Mouse (Mus musculus): Measurements from ENCODE around the gene Gpank1. TPM values are rescaled to one million over a fixed set of nuclear protein-coding genes. Genes with fewer than 3 reads are reported as not detected.
"Not testable (repeated sequence)": the region's sequence is repeated elsewhere in the genome, so short reads cannot be mapped to it uniquely, and the experiment has no call there.

Gene Gpank1
- polyA plus RNA-seq, 1 experiment: 29.1 TPM

GRCm38 (mm10) chr17:35111774-35112173 is 9.5 kb upstream of the Gpank1 start:
- H3K4me1 ChIP-seq (ENCODE audit: control insufficient read depth, insufficient read depth, low read length): no peaks in the 10 kb centered on the region
- H3K4me3 ChIP-seq (ENCODE audit: insufficient read depth, low read length): no peak overlapping the region

GRCm38 (mm10) chr17:35115046-35116019 is 5.9 kb upstream of the Gpank1 start, which contains the start of gene Ly6g5b:
Gene Ly6g5b, minus strand, starts transcription at chr17:35115428.
- TF ChIP-seq CTCF (IDR thresholded peaks at IDR 0.05; ENCODE audit: low read depth, low read length): peak; percentile 19; the same call in 1 of the 2 replicates
- TF ChIP-seq POLR2A (IDR thresholded peaks at IDR 0.05; ENCODE audit: borderline replicate concordance, low read depth, low read length): no peak
- H3K4me1 ChIP-seq (ENCODE audit: control insufficient read depth, insufficient read depth, low read length): peaks cover 4% of the 10 kb centered on the region; the same call in 1 of the 2 replicates
- no peak within 1 kb of the TSS for H3K4me3 ChIP-seq (ENCODE audit: insufficient read depth, low read length)
- H3K27ac ChIP-seq (ENCODE audit: insufficient read depth, low read depth, low read length): no peak within 1 kb of the TSS

More at GRCm38 (mm10) chr17:35111774-35112173, 9.5 kb upstream of the Gpank1 start:
- no peak for TF ChIP-seq CTCF (IDR thresholded peaks at IDR 0.05; ENCODE audit: low read depth, low read length)
- no peak for TF ChIP-seq POLR2A (IDR thresholded peaks at IDR 0.05; ENCODE audit: borderline replicate concordance, low read depth, low read length)
- H3K27ac ChIP-seq (ENCODE audit: insufficient read depth, low read depth, low read length): no peak overlapping the region

GRCm38 (mm10) chr17:35120745-35121142 is 511 bp upstream of the Gpank1 start:
- no peak for TF ChIP-seq CTCF (IDR thresholded peaks at IDR 0.05; ENCODE audit: low read depth, low read length)
- no peak for TF ChIP-seq POLR2A (IDR thresholded peaks at IDR 0.05; ENCODE audit: borderline replicate concordance, low read depth, low read length)
- Histone ChIP-seq H3K4me1 (ENCODE audit: control insufficient read depth, insufficient read depth, low read length) (peaks cover 15% of the 10 kb centered on the region), H3K27ac (ENCODE audit: insufficient read depth, low read depth, low read length) (peak overlapping the region; percentile 44; the same call in 1 of the 2 replicates), H3K4me3 (ENCODE audit: insufficient read depth, low read length) (peak overlapping the region; percentile 85)

- TF ChIP-seq POLR2A (IDR thresholded peaks at IDR 0.05; ENCODE audit: borderline replicate concordance, low read depth, low read length) (no peak), CTCF (IDR thresholded peaks at IDR 0.05; ENCODE audit: low read depth, low read length) (no peak)
- Histone ChIP-seq H3K4me1 (ENCODE audit: control insufficient read depth, insufficient read depth, low read length) (peaks cover 15% of the 10 kb centered on the region), H3K27ac (ENCODE audit: insufficient read depth, low read depth, low read length) (peak within 1 kb of the TSS; percentile 65), H3K4me3 (ENCODE audit: insufficient read depth, low read length) (peak within 1 kb of the TSS; percentile 85)
These were observed 632 bp downstream of the Gpank1 start, which contains the start of gene Csnk2b for GRCm38 (mm10) chr17:35121871-35122303. Gene Csnk2b, minus strand, starts transcription at chr17:35122053.

GRCm38 (mm10) chr17:35123287-35123686 is 2.0 kb downstream of the Gpank1 start:
- not testable (repeated sequence) for H3K27ac ChIP-seq (ENCODE audit: insufficient read depth, low read depth, low read length); H3K4me3 ChIP-seq (ENCODE audit: insufficient read depth, low read length)
- peaks cover 24% of the 10 kb centered on the region for H3K4me1 ChIP-seq (ENCODE audit: control insufficient read depth, insufficient read depth, low read length)

GRCm38 (mm10) chr17:35124261-35124896 is 3.1 kb downstream of the Gpank1 start:
- H3K27ac ChIP-seq (ENCODE audit: insufficient read depth, low read depth, low read length); H3K4me3 ChIP-seq (ENCODE audit: insufficient read depth, low read length): not testable (repeated sequence)
- H3K4me1 ChIP-seq (ENCODE audit: control insufficient read depth, insufficient read depth, low read length): peaks cover 24% of the 10 kb centered on the region

GRCm38 (mm10) chr17:35125081-35125480 is 3.8 kb downstream of the Gpank1 start:
- no peak overlapping the region; the same call in 1 of the 2 replicates for H3K27ac ChIP-seq (ENCODE audit: insufficient read depth, low read depth, low read length)
- peaks cover 20% of the 10 kb centered on the region for H3K4me1 ChIP-seq (ENCODE audit: control insufficient read depth, insufficient read depth, low read length)
- TF ChIP-seq CTCF (IDR thresholded peaks at IDR 0.05; ENCODE audit: low read depth, low read length): no peak
- TF ChIP-seq POLR2A (IDR thresholded peaks at IDR 0.05; ENCODE audit: borderline replicate concordance, low read depth, low read length): no peak
- H3K4me3 ChIP-seq (ENCODE audit: insufficient read depth, low read length): no peak overlapping the region

- TF ChIP-seq CTCF (IDR thresholded peaks at IDR 0.05; ENCODE audit: low read depth, low read length): no peak
These were observed 4.3 kb downstream of the Gpank1 start for GRCm38 (mm10) chr17:35125578-35125977.

GRCm38 (mm10) chr17:35126206-35126611 is 5.0 kb downstream of the Gpank1 start, which contains the start of gene D17H6S53E:
Gene D17H6S53E, plus strand, starts transcription at chr17:35126373.
- H3K27ac ChIP-seq (ENCODE audit: insufficient read depth, low read depth, low read length): peak within 1 kb of the TSS; percentile 88
- peak within 1 kb of the TSS; percentile 80 for H3K4me3 ChIP-seq (ENCODE audit: insufficient read depth, low read length)
- H3K4me1 ChIP-seq (ENCODE audit: control insufficient read depth, insufficient read depth, low read length): peaks cover 20% of the 10 kb centered on the region
- no peak for TF ChIP-seq CTCF (IDR thresholded peaks at IDR 0.05; ENCODE audit: low read depth, low read length)
- no peak for TF ChIP-seq POLR2A (IDR thresholded peaks at IDR 0.05; ENCODE audit: borderline replicate concordance, low read depth, low read length)

More at GRCm38 (mm10) chr17:35125578-35125977, 4.3 kb downstream of the Gpank1 start:
- Histone ChIP-seq H3K4me1 (ENCODE audit: control insufficient read depth, insufficient read depth, low read length) (peaks cover 20% of the 10 kb centered on the region), H3K4me3 (ENCODE audit: insufficient read depth, low read length) (peak overlapping the region; percentile 80), H3K27ac (ENCODE audit: insufficient read depth, low read depth, low read length) (peak overlapping the region; percentile 88)

GRCm38 (mm10) chr17:35127017-35127416 is 5.8 kb downstream of the Gpank1 start:
- Histone ChIP-seq H3K4me3 (ENCODE audit: insufficient read depth, low read length) (peak overlapping the region; percentile 80), H3K4me1 (ENCODE audit: control insufficient read depth, insufficient read depth, low read length) (peaks cover 20% of the 10 kb centered on the region), H3K27ac (ENCODE audit: insufficient read depth, low read depth, low read length) (peak overlapping the region; percentile 88)
- no peak for TF ChIP-seq CTCF (IDR thresholded peaks at IDR 0.05; ENCODE audit: low read depth, low read length)
